8 mouse cellular contexts compared by ENCODE assay signal in the genomic region with DNA sequence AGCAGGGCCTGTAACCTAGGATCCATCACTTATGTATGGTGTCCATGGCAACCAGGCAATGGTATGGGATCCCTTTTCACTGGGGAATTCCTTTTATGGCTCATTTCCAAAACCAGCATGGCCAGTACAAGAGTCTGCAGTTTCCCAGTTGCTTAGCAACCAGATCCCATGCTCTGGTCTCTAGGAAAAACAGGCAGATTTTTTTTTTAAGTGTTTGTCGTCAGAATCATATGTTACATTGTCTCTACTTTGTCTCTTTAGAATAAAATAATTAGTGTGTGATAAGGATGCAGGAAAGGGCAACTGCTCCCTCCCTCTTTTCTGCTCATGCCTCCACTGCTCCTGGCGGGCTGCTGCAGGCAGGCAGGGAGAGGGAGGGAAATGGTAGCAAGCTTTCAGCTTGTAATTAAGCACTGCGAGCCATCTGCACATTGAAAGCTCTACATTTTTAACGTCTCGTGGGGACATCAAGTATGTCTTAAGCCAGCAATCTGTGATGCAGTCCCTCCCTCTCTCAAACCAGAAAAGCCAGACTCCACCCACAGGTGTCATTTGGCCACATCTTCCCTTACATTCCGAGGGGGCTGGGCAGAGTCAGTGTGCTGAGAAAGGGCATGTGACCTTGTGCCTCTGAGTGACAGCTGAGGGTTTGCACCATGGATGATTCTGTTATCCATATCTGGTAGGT. TPM values are rescaled to one million over a fixed set of nuclear protein-coding genes. Genes with fewer than 3 reads are reported as not detected.
DNase-seq lines count a peak whose midpoint lies in the region; ATAC-seq and TF ChIP-seq lines count a peak whose summit lies in the region.

No protein-coding gene starts in this region.

- no peak for TF ChIP-seq CTCF in lung, adult 2 months (IDR thresholded peaks at IDR 0.05; ENCODE audit: insufficient read depth, low read length)
- TF ChIP-seq CTCF in forebrain, postnatal 0 days (IDR thresholded peaks at IDR 0.05; ENCODE audit: low read depth): peak; percentile 37

- intact Hi-C loops in left cerebral cortex, postnatal 10 days (cut with DNase I): no loop called here

- peak overlapping the region; percentile 82 for H3K27ac ChIP-seq in forebrain, postnatal 0 days (ENCODE audit: low read depth, low read length)

- H3K27me3 ChIP-seq in forebrain, postnatal 0 days (ENCODE audit: insufficient read depth, low read length): no peaks in the 10 kb centered on the region

- H3K4me2 ChIP-seq in forebrain, postnatal 0 days (ENCODE audit: low read depth): peak overlapping the region; percentile 19

- ATAC-seq in forebrain, postnatal 0 days: peak; percentile 87
- no peak for ATAC-seq in activated CD4-positive, CD25-positive, alpha-beta regulatory T cell, adult 4 months

- 23% methylated on average over 6 of the region's 6 CpGs for WGBS in lung, adult 2 months
- 3% methylated on average over 6 of the region's 6 CpGs for WGBS in forebrain, postnatal 0 days

- peaks cover 4% of the 10 kb centered on the region; the same call in 1 of the 2 replicates for H3K4me1 ChIP-seq in lung, adult 2 months (ENCODE audit: control insufficient read depth, insufficient read depth, low read length)
- peaks cover 24% of the 10 kb centered on the region for H3K4me1 ChIP-seq in forebrain, postnatal 0 days (ENCODE audit: insufficient read depth)

- peak; percentile 32 for DNase-seq in lung, postnatal 25 days (ENCODE audit: low spot score)
- no peak for DNase-seq in lung, adult 2 months
- DNase-seq in forebrain, postnatal 0 days: peak; percentile 88
- DNase-seq in left cerebral cortex, postnatal 10 days (ENCODE audit: extremely low spot score in 1 of 2, low spot score in 2 of 2): peak; percentile 44 to 82
- DNase-seq in retina, postnatal 1 day: peak; percentile 85
- DNase-seq in kidney, postnatal 4 days: no peak
- no peak for DNase-seq in B cell, adult 2 months

- 0 out of 2 replicates have a peak overlapping the region, but pooled peaks have one; percentile 19 for H3K9ac ChIP-seq in forebrain, postnatal 0 days

- no peaks in the 10 kb centered on the region for H3K36me3 ChIP-seq in forebrain, postnatal 0 days (ENCODE audit: insufficient read depth)

- no peak overlapping the region for H3K4me3 ChIP-seq in lung, adult 2 months (replicated peaks; ENCODE audit: extremely low read depth, low read depth, low read length)
- H3K4me3 ChIP-seq in forebrain, postnatal 0 days (ENCODE audit: low read depth, low read length): no peak overlapping the region

- TF ChIP-seq POLR2A in lung, adult 2 months (IDR thresholded peaks at IDR 0.05; ENCODE audit: borderline replicate concordance, extremely low read depth, low read depth, low read length): no peak

- H3K9me3 ChIP-seq in forebrain, postnatal 0 days (ENCODE audit: low read length): no peaks in the 10 kb centered on the region

RNA-seq across cellular contexts. Expression of a gene that starts 51.6 kb away (rescaled TPM):
- polyA plus RNA-seq in lung, adult 2 months (2012; rRNA removed): 0.08 and 0.14 TPM in 2 replicates
- total RNA-seq in forebrain, postnatal 0 days (2014; rRNA removed): 0.38 TPM in 2 replicates
- polyA plus RNA-seq in forebrain, postnatal 0 days (2015; fragmentation: Nextera tagmentation; extraction: Ambion mirVana): 0.36 and 0.58 TPM in 2 replicates
- 1 to 10 TPM in 1 of 2 experiments, under 1 TPM in 1; 0.97 to 1.8 TPM for total RNA-seq in left cerebral cortex, postnatal 10 days (2021)
- not detected for polyA plus RNA-seq in activated CD4-positive, CD25-positive, alpha-beta regulatory T cell, adult 4 months (2017; shearing (Covaris generic))

Comparison
In these comparisons a context has a peak if more than half of its experiments do, and no peak if none do; other contexts are left out.
1. DNase-seq: peak in lung, postnatal 25 days (single experiment), forebrain, postnatal 0 days (single experiment), left cerebral cortex, postnatal 10 days (2 of 2) and retina, postnatal 1 day (single experiment); none in lung, adult 2 months (single experiment), kidney, postnatal 4 days (0 of 2) and B cell, adult 2 months (0 of 2).